Mouse (Mus musculus) lung, adult 18-20 months (tissue): Measurements from ENCODE around the gene Tmem203.

Experiments
- DNase-seq, 2 experiments: peaks; one replicate each; pipeline ENCODE4 v3.0.0; 2022; ENCODE audit warnings: mixed read lengths in 2 of 2

Tmem203 gene

GRCm38 (mm10) chr2:25264286-25264660, 9.0 kb downstream of the Tmem203 start:
- DNase-seq, result no peak

GRCm38 (mm10) chr2:25264851-25265250, 9.6 kb downstream of the Tmem203 start:
- DNase-seq, result no peak

- DNase-seq, result peak; percentile 45 to 50
Measured at GRCm38 (mm10) chr2:25265897-25266656, 10.8 kb downstream of the Tmem203 start.

GRCm38 (mm10) chr2:25266720-25267119, 11.5 kb downstream of the Tmem203 start:
- peak in 1 of 2 experiments; percentile 71 for DNase-seq

GRCm38 (mm10) chr2:25267241-25267640, 12.0 kb downstream of the Tmem203 start:
- no peak for DNase-seq

- no peak for DNase-seq
Measured at GRCm38 (mm10) chr2:25267746-25268309, 12.6 kb downstream of the Tmem203 start.

GRCm38 (mm10) chr2:25271827-25272511, 16.7 kb downstream of the Tmem203 start, which contains the start of the genes Ssna1 and Anapc2:
TSS of gene Ssna1 (minus strand) at chr2:25272438.
TSS of gene Anapc2 (plus strand) at chr2:25272478.
- peak; percentile 97 to 98 for DNase-seq

- DNase-seq, result no peak
Measured at GRCm38 (mm10) chr2:25272515-25272914, 17.3 kb downstream of the Tmem203 start.

GRCm38 (mm10) chr2:25273010-25273409, 17.8 kb downstream of the Tmem203 start:
- DNase-seq, result no peak

- peak; percentile 79 to 84 for DNase-seq
Measured at GRCm38 (mm10) chr2:25278928-25279882, 24.0 kb downstream of the Tmem203 start.

- no peak for DNase-seq
Measured at GRCm38 (mm10) chr2:25285551-25285950, 30.3 kb downstream of the Tmem203 start.

GRCm38 (mm10) chr2:25286314-25286713, 31.1 kb downstream of the Tmem203 start:
- DNase-seq, result peak in 1 of 2 experiments; percentile 37

GRCm38 (mm10) chr2:25286837-25287636, 31.8 kb downstream of the Tmem203 start:
- peak; percentile 76 to 87 for DNase-seq

GRCm38 (mm10) chr2:25287927-25288649, 32.8 kb downstream of the Tmem203 start, which contains the start of gene Tmem210:
TSS of gene Tmem210 (plus strand) at chr2:25288145.
- no peak for DNase-seq

GRCm38 (mm10) chr2:25288734-25289345, 33.6 kb downstream of the Tmem203 start:
- peak in 1 of 2 experiments; percentile 18 for DNase-seq

GRCm38 (mm10) chr2:25289651-25290050, 34.4 kb downstream of the Tmem203 start, which contains the start of gene Lrrc26:
TSS of gene Lrrc26 (plus strand) at chr2:25289915.
- DNase-seq, result peak; percentile 76 to 83

GRCm38 (mm10) chr2:25290101-25290815, 35.0 kb downstream of the Tmem203 start:
- DNase-seq, result peak in 1 of 2 experiments; percentile 13

- peak in 1 of 2 experiments; percentile 24 for DNase-seq
Measured at GRCm38 (mm10) chr2:25290816-25291130, 35.5 kb downstream of the Tmem203 start.
